ENCODE assay signal across 9 mouse cellular contexts in the genomic region with DNA sequence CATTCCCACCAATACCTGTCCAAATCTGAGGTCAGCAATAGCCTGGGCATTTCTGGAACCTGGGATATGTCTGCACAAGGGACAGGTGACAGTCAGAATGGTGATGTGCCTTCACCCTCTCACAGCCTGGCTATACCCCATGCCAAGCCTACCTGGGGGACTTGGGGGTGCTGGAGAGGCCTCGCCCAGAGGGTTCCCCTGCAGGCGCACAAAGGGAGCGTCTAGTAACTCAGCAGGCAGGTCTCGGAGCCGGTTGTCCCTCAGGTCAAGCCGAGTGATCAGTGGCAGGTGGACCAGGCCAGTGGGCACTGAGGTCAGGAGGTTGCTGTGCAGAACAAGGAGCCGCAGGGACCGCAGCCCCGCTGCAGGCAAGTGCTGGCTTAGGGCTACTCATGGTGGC. TPM values are rescaled to one million over a fixed set of nuclear protein-coding genes. Genes with fewer than 3 reads are reported as not detected.
DNase-seq lines count a peak whose midpoint lies in the region; ATAC-seq and TF ChIP-seq lines count a peak whose summit lies in the region.
"Had no signal": no experiment of that assay in that cellular context is flagged by ENCODE, and none has a peak within 500 bp of the region (broad histone marks: within the 10 kb centered on the region; RNA-seq: fewer than 3 reads in every experiment).

No protein-coding gene starts in this region.

- WGBS in embryonic facial prominence, embryonic 13.5 days: 90% methylated on average over 9 of the region's 9 CpGs
- WGBS in embryonic facial prominence, embryonic 10.5 days: 89% methylated on average over 9 of the region's 9 CpGs
- WGBS in hindbrain, embryonic 13.5 days: 93% methylated on average over 9 of the region's 9 CpGs
- 93% methylated on average over 9 of the region's 9 CpGs for WGBS in hindbrain, embryonic 14.5 days
- WGBS in lung, adult 2 months: 95% methylated on average over 9 of the region's 9 CpGs

- TF ChIP-seq POLR2A in lung, adult 2 months (IDR thresholded peaks at IDR 0.05; ENCODE audit: borderline replicate concordance, extremely low read depth, low read depth, low read length): no peak

- no peaks in the 10 kb centered on the region for H3K9me3 ChIP-seq in embryonic facial prominence, embryonic 13.5 days
- no peaks in the 10 kb centered on the region for H3K9me3 ChIP-seq in embryonic facial prominence, embryonic 10.5 days
- no peaks in the 10 kb centered on the region for H3K9me3 ChIP-seq in hindbrain, embryonic 13.5 days
- no peaks in the 10 kb centered on the region for H3K9me3 ChIP-seq in hindbrain, embryonic 14.5 days (ENCODE audit: control insufficient read depth, low read length)

- ATAC-seq in embryonic facial prominence, embryonic 13.5 days (ENCODE audit: insufficient number of reproducible peaks, insufficient read depth, low FRiP score, low TSS enrichment, low read depth): no peak
- no peak for ATAC-seq in hindbrain, embryonic 13.5 days (ENCODE audit: low FRiP score)
- no peak for ATAC-seq in hindbrain, embryonic 14.5 days (ENCODE audit: low FRiP score)

- DNase-seq in embryonic facial prominence, embryonic 10.5 days (ENCODE audit: low spot score): no peak
- DNase-seq in hindbrain, embryonic 14.5 days (ENCODE audit: low spot score): no peak
- peak; percentile 15 for DNase-seq in thymus, postnatal 4 days
- no peak for DNase-seq in thymus, postnatal 0 days (ENCODE audit: low spot score)
- no peak for DNase-seq in ovary, postnatal 14 days (ENCODE audit: low spot score)
- no peak for DNase-seq in lung, adult 2 months
- DNase-seq: kidney, adult 9 months had no signal

- no peak for TF ChIP-seq CTCF in lung, adult 2 months (IDR thresholded peaks at IDR 0.05; ENCODE audit: insufficient read depth, low read length)

- peaks cover 38% of the 10 kb centered on the region for H3K36me3 ChIP-seq in embryonic facial prominence, embryonic 13.5 days
- peaks cover 51% of the 10 kb centered on the region for H3K36me3 ChIP-seq in embryonic facial prominence, embryonic 10.5 days (replicated peaks)
- peaks cover 6% of the 10 kb centered on the region; the same call in 1 of the 2 replicates for H3K36me3 ChIP-seq in hindbrain, embryonic 13.5 days
- H3K36me3 ChIP-seq in hindbrain, embryonic 14.5 days (replicated peaks; ENCODE audit: control insufficient read depth, insufficient read depth): no peaks in the 10 kb centered on the region; the same call in 1 of the 2 replicates

- no peaks in the 10 kb centered on the region for H3K27me3 ChIP-seq in embryonic facial prominence, embryonic 13.5 days
- no peaks in the 10 kb centered on the region for H3K27me3 ChIP-seq in embryonic facial prominence, embryonic 10.5 days (replicated peaks; ENCODE audit: low read depth, poor library complexity, severe bottlenecking)
- no peaks in the 10 kb centered on the region for H3K27me3 ChIP-seq in hindbrain, embryonic 13.5 days
- H3K27me3 ChIP-seq in hindbrain, embryonic 14.5 days (ENCODE audit: control insufficient read depth, insufficient read depth, low read length): no peaks in the 10 kb centered on the region

- peak overlapping the region; percentile 75 for H3K9ac ChIP-seq in embryonic facial prominence, embryonic 13.5 days
- H3K9ac ChIP-seq in hindbrain, embryonic 13.5 days: peak overlapping the region; percentile 58; the same call in 1 of the 2 replicates
- H3K9ac ChIP-seq in hindbrain, embryonic 14.5 days: no peak overlapping the region

- H3K27ac ChIP-seq in embryonic facial prominence, embryonic 13.5 days: no peak overlapping the region
- H3K27ac ChIP-seq in embryonic facial prominence, embryonic 10.5 days (replicated peaks): no peak overlapping the region
- no peak overlapping the region for H3K27ac ChIP-seq in hindbrain, embryonic 13.5 days
- H3K27ac ChIP-seq in hindbrain, embryonic 14.5 days: no peak overlapping the region

- H3K4me2 ChIP-seq in embryonic facial prominence, embryonic 13.5 days: 0 out of 2 replicates have a peak overlapping the region, but pooled peaks have one; percentile 5
- no peak overlapping the region for H3K4me2 ChIP-seq in hindbrain, embryonic 13.5 days
- H3K4me2 ChIP-seq in hindbrain, embryonic 14.5 days (replicated peaks): no peak overlapping the region

- 0 out of 2 replicates have a peak overlapping the region, but pooled peaks have one; percentile 52 for H3K4me3 ChIP-seq in embryonic facial prominence, embryonic 13.5 days
- H3K4me3 ChIP-seq in embryonic facial prominence, embryonic 10.5 days: no peak overlapping the region
- H3K4me3 ChIP-seq in hindbrain, embryonic 13.5 days: no peak overlapping the region
- H3K4me3 ChIP-seq in hindbrain, embryonic 14.5 days (replicated peaks; ENCODE audit: low read length): no peak overlapping the region
- H3K4me3 ChIP-seq in lung, adult 2 months (replicated peaks; ENCODE audit: extremely low read depth, low read depth, low read length): no peak overlapping the region

- H3K4me1 ChIP-seq in embryonic facial prominence, embryonic 13.5 days: peaks cover 49% of the 10 kb centered on the region
- peaks cover 53% of the 10 kb centered on the region for H3K4me1 ChIP-seq in embryonic facial prominence, embryonic 10.5 days
- peaks cover 36% of the 10 kb centered on the region for H3K4me1 ChIP-seq in hindbrain, embryonic 13.5 days (replicated peaks)
- H3K4me1 ChIP-seq in hindbrain, embryonic 14.5 days (replicated peaks; ENCODE audit: control insufficient read depth, insufficient read depth, low read length): peaks cover 16% of the 10 kb centered on the region
- peaks cover 8% of the 10 kb centered on the region; the same call in 1 of the 2 replicates for H3K4me1 ChIP-seq in lung, adult 2 months (ENCODE audit: control insufficient read depth, insufficient read depth, low read length)

RNA-seq across cellular contexts. Expression of a gene that starts 2.4 kb away (rescaled TPM):
- 11.4 and 12.0 TPM in 2 replicates for polyA plus RNA-seq in embryonic facial prominence, embryonic 13.5 days (2015; fragmentation: Nextera tagmentation; extraction: Ambion mirVana)
- 24.9 and 26.0 TPM in 2 replicates for polyA plus RNA-seq in embryonic facial prominence, embryonic 10.5 days (2016; fragmentation: Nextera tagmentation; extraction: Ambion mirVana)
- polyA plus RNA-seq in hindbrain, embryonic 13.5 days (2015; fragmentation: Nextera tagmentation; extraction: Ambion mirVana): 4.9 and 5.7 TPM in 2 replicates
- polyA plus RNA-seq in hindbrain, embryonic 14.5 days (2014; fragmentation: Nextera tagmentation; extraction: Ambion mirVana): 3.1 and 4.2 TPM in 2 replicates
- polyA plus RNA-seq in thymus, postnatal 0 days (2015; fragmentation: Nextera tagmentation; extraction: Ambion mirVana): 13.2 and 14.2 TPM in 2 replicates
- polyA plus RNA-seq in lung, adult 2 months (2012; rRNA removed): 6.7 and 7.1 TPM in 2 replicates

RNA-seq across cellular contexts. Expression of a gene that starts 3.8 kb away (rescaled TPM):
- polyA plus RNA-seq in embryonic facial prominence, embryonic 13.5 days (2015; fragmentation: Nextera tagmentation; extraction: Ambion mirVana): 32.4 and 35.3 TPM in 2 replicates
- 49.3 and 52.2 TPM in 2 replicates for polyA plus RNA-seq in embryonic facial prominence, embryonic 10.5 days (2016; fragmentation: Nextera tagmentation; extraction: Ambion mirVana)
- 71.3 and 76.3 TPM in 2 replicates for polyA plus RNA-seq in hindbrain, embryonic 13.5 days (2015; fragmentation: Nextera tagmentation; extraction: Ambion mirVana)
- polyA plus RNA-seq in hindbrain, embryonic 14.5 days (2014; fragmentation: Nextera tagmentation; extraction: Ambion mirVana): 73.0 and 81.4 TPM in 2 replicates
- polyA plus RNA-seq in thymus, postnatal 0 days (2015; fragmentation: Nextera tagmentation; extraction: Ambion mirVana): 19.0 and 19.1 TPM in 2 replicates
- 47.3 and 48.6 TPM in 2 replicates for polyA plus RNA-seq in lung, adult 2 months (2012; rRNA removed)

RNA-seq across cellular contexts. Expression of a gene that starts 5.7 kb away (rescaled TPM):
- polyA plus RNA-seq in embryonic facial prominence, embryonic 13.5 days (2015; fragmentation: Nextera tagmentation; extraction: Ambion mirVana): 1,344 and 1,500 TPM in 2 replicates
- 1,198 and 1,200 TPM in 2 replicates for polyA plus RNA-seq in embryonic facial prominence, embryonic 10.5 days (2016; fragmentation: Nextera tagmentation; extraction: Ambion mirVana)
- polyA plus RNA-seq in hindbrain, embryonic 13.5 days (2015; fragmentation: Nextera tagmentation; extraction: Ambion mirVana): 771 and 809 TPM in 2 replicates
- polyA plus RNA-seq in hindbrain, embryonic 14.5 days (2014; fragmentation: Nextera tagmentation; extraction: Ambion mirVana): 669 and 782 TPM in 2 replicates
- 2,028 and 2,062 TPM in 2 replicates for polyA plus RNA-seq in thymus, postnatal 0 days (2015; fragmentation: Nextera tagmentation; extraction: Ambion mirVana)
- 415 and 591 TPM in 2 replicates for polyA plus RNA-seq in lung, adult 2 months (2012; rRNA removed)

RNA-seq across cellular contexts. Expression of a gene that starts 12.2 kb away (rescaled TPM):
- polyA plus RNA-seq in embryonic facial prominence, embryonic 13.5 days (2015; fragmentation: Nextera tagmentation; extraction: Ambion mirVana): 2.8 and 3.4 TPM in 2 replicates
- polyA plus RNA-seq in embryonic facial prominence, embryonic 10.5 days (2016; fragmentation: Nextera tagmentation; extraction: Ambion mirVana): 7.7 and 8.4 TPM in 2 replicates
- polyA plus RNA-seq in hindbrain, embryonic 13.5 days (2015; fragmentation: Nextera tagmentation; extraction: Ambion mirVana): 68.3 and 73.4 TPM in 2 replicates
- polyA plus RNA-seq in hindbrain, embryonic 14.5 days (2014; fragmentation: Nextera tagmentation; extraction: Ambion mirVana): 46.9 and 50.3 TPM in 2 replicates
- 0.24 and 0.26 TPM in 2 replicates for polyA plus RNA-seq in thymus, postnatal 0 days (2015; fragmentation: Nextera tagmentation; extraction: Ambion mirVana)
- 0.38 and 0.56 TPM in 2 replicates for polyA plus RNA-seq in lung, adult 2 months (2012; rRNA removed)

RNA-seq across cellular contexts. Expression of a gene that starts 13.5 kb away (rescaled TPM):
- polyA plus RNA-seq in embryonic facial prominence, embryonic 13.5 days (2015; fragmentation: Nextera tagmentation; extraction: Ambion mirVana): 13.4 and 13.5 TPM in 2 replicates
- polyA plus RNA-seq in embryonic facial prominence, embryonic 10.5 days (2016; fragmentation: Nextera tagmentation; extraction: Ambion mirVana): 13.2 and 14.3 TPM in 2 replicates
- polyA plus RNA-seq in hindbrain, embryonic 13.5 days (2015; fragmentation: Nextera tagmentation; extraction: Ambion mirVana): 18.7 TPM in 2 replicates
- polyA plus RNA-seq in hindbrain, embryonic 14.5 days (2014; fragmentation: Nextera tagmentation; extraction: Ambion mirVana): 15.3 and 18.4 TPM in 2 replicates
- polyA plus RNA-seq in thymus, postnatal 0 days (2015; fragmentation: Nextera tagmentation; extraction: Ambion mirVana): 49.2 and 50.5 TPM in 2 replicates
- 289 and 356 TPM in 2 replicates for polyA plus RNA-seq in lung, adult 2 months (2012; rRNA removed)
